ENCODE assay signal across 13 mouse cellular contexts in genomic region chr5:64345761-64346160, GRCm38 (mm10).
A peak's percentile ranks its signal among the peaks of the same experiment; 100 is the strongest.
DNase-seq lines count a peak whose midpoint lies in the region; ATAC-seq and TF ChIP-seq lines count a peak whose summit lies in the region.
"Had no signal": no experiment of that assay in that cellular context is flagged by ENCODE, and none has a peak within 500 bp of the region (broad histone marks: within the 10 kb centered on the region; RNA-seq: fewer than 3 reads in every experiment).

No protein-coding gene starts in this region.

- peak overlapping the region; percentile 59; the same call in 1 of the 2 replicates for H3K27ac ChIP-seq in forebrain, embryonic 12.5 days
- no peak overlapping the region for H3K27ac ChIP-seq in forebrain, embryonic 11.5 days (ENCODE audit: low read depth, low read length)
- peak overlapping the region; percentile 87 for H3K27ac ChIP-seq in kidney, postnatal 0 days
- peak overlapping the region; percentile 56 for H3K27ac ChIP-seq in liver, embryonic 15.5 days (replicated peaks)
- H3K27ac ChIP-seq in stomach, embryonic 14.5 days (ENCODE audit: low read length), result peak overlapping the region; percentile 81; the same call in 1 of the 2 replicates
- H3K27ac ChIP-seq in hindbrain, embryonic 13.5 days, result no peak overlapping the region
- H3K27ac ChIP-seq: liver, embryonic 14.5 days had no signal

- no peak overlapping the region for H3K4me2 ChIP-seq in forebrain, embryonic 12.5 days
- no peak overlapping the region for H3K4me2 ChIP-seq in forebrain, embryonic 11.5 days (ENCODE audit: low read depth, low read length, severe bottlenecking)
- H3K4me2 ChIP-seq in kidney, postnatal 0 days (ENCODE audit: low read length), result no peak overlapping the region
- H3K4me2 ChIP-seq in liver, embryonic 15.5 days, result no peak overlapping the region
- H3K4me2 ChIP-seq in stomach, embryonic 14.5 days (replicated peaks; ENCODE audit: low read depth, low read length), result no peak overlapping the region
- H3K4me2 ChIP-seq in hindbrain, embryonic 13.5 days, result no peak overlapping the region
- H3K4me2 ChIP-seq: heart, embryonic 11.5 days had no signal

- no peaks in the 10 kb centered on the region for H3K27me3 ChIP-seq in forebrain, embryonic 12.5 days
- no peaks in the 10 kb centered on the region for H3K27me3 ChIP-seq in forebrain, embryonic 11.5 days (ENCODE audit: control insufficient read depth, insufficient read depth, low read length)
- no peaks in the 10 kb centered on the region for H3K27me3 ChIP-seq in kidney, postnatal 0 days (ENCODE audit: insufficient read depth, low read length)
- no peaks in the 10 kb centered on the region for H3K27me3 ChIP-seq in liver, embryonic 15.5 days
- H3K27me3 ChIP-seq in stomach, embryonic 14.5 days (ENCODE audit: control insufficient read depth, insufficient read depth, low read length), result no peaks in the 10 kb centered on the region
- H3K27me3 ChIP-seq in hindbrain, embryonic 13.5 days, result no peaks in the 10 kb centered on the region

- 77% methylated on average over 7 of the region's 7 CpGs for whole genome bisulfite sequencing in forebrain, embryonic 12.5 days
- WGBS in forebrain, embryonic 11.5 days, result 86% methylated on average over 7 of the region's 7 CpGs
- 75% methylated on average over 7 of the region's 7 CpGs for WGBS in kidney, postnatal 0 days
- WGBS in liver, embryonic 15.5 days (ENCODE audit: insufficient replicate concordance), result 64% methylated on average over 7 of the region's 7 CpGs
- WGBS in stomach, embryonic 14.5 days, result 64% methylated on average over 7 of the region's 7 CpGs
- WGBS in hindbrain, embryonic 13.5 days, result 77% methylated on average over 7 of the region's 7 CpGs

- H3K4me1 ChIP-seq in forebrain, embryonic 12.5 days, result peaks cover 23% of the 10 kb centered on the region
- no peaks in the 10 kb centered on the region for H3K4me1 ChIP-seq in forebrain, embryonic 11.5 days (replicated peaks; ENCODE audit: control insufficient read depth, insufficient read depth, low read length)
- peaks cover 20% of the 10 kb centered on the region for H3K4me1 ChIP-seq in kidney, postnatal 0 days (replicated peaks; ENCODE audit: insufficient read depth, low read length)
- H3K4me1 ChIP-seq in liver, embryonic 15.5 days (replicated peaks), result peaks cover 22% of the 10 kb centered on the region
- H3K4me1 ChIP-seq in stomach, embryonic 14.5 days (ENCODE audit: control insufficient read depth, insufficient read depth, low read length), result peaks cover 8% of the 10 kb centered on the region
- peaks cover 26% of the 10 kb centered on the region for H3K4me1 ChIP-seq in hindbrain, embryonic 13.5 days (replicated peaks)

- H3K9ac ChIP-seq in forebrain, embryonic 12.5 days, result no peak overlapping the region
- no peak overlapping the region for H3K9ac ChIP-seq in forebrain, embryonic 11.5 days (ENCODE audit: low read length)
- H3K9ac ChIP-seq in kidney, postnatal 0 days (ENCODE audit: low read depth, low read length), result no peak overlapping the region
- H3K9ac ChIP-seq in liver, embryonic 15.5 days, result no peak overlapping the region
- no peak overlapping the region for H3K9ac ChIP-seq in stomach, embryonic 14.5 days (replicated peaks; ENCODE audit: low read depth, low read length)
- no peak overlapping the region for H3K9ac ChIP-seq in hindbrain, embryonic 13.5 days
- H3K9ac ChIP-seq: liver, embryonic 14.5 days had no signal

- no peaks in the 10 kb centered on the region for H3K9me3 ChIP-seq in forebrain, embryonic 12.5 days
- H3K9me3 ChIP-seq in forebrain, embryonic 11.5 days (ENCODE audit: control insufficient read depth, low read length), result no peaks in the 10 kb centered on the region
- H3K9me3 ChIP-seq in kidney, postnatal 0 days (replicated peaks; ENCODE audit: low read length), result no peaks in the 10 kb centered on the region
- no peaks in the 10 kb centered on the region for H3K9me3 ChIP-seq in liver, embryonic 15.5 days (replicated peaks)
- H3K9me3 ChIP-seq in stomach, embryonic 14.5 days (ENCODE audit: control insufficient read depth, low read depth, low read length), result no peaks in the 10 kb centered on the region
- no peaks in the 10 kb centered on the region for H3K9me3 ChIP-seq in hindbrain, embryonic 13.5 days

- ATAC-seq in forebrain, embryonic 12.5 days (ENCODE audit: low FRiP score), result no peak
- ATAC-seq in forebrain, embryonic 11.5 days (replicated peaks; ENCODE audit: low FRiP score), result no peak
- ATAC-seq in kidney, postnatal 0 days (replicated peaks; ENCODE audit: low FRiP score, low read depth), result no peak
- 0 out of 2 replicates have a peak, but pooled peaks have one; percentile 23 for ATAC-seq in liver, embryonic 15.5 days (ENCODE audit: insufficient read depth)
- ATAC-seq in stomach, embryonic 14.5 days (ENCODE audit: insufficient number of reproducible peaks, insufficient read depth, low FRiP score, low read depth), result no peak
- ATAC-seq in hindbrain, embryonic 13.5 days (ENCODE audit: low FRiP score), result no peak
- ATAC-seq: inflammation-experienced regulatory T-cells, adult 6 months had no signal

- H3K36me3 ChIP-seq in forebrain, embryonic 12.5 days (replicated peaks), result peaks cover 40% of the 10 kb centered on the region
- H3K36me3 ChIP-seq in forebrain, embryonic 11.5 days (ENCODE audit: control insufficient read depth, insufficient read depth, low read length), result no peaks in the 10 kb centered on the region
- H3K36me3 ChIP-seq in kidney, postnatal 0 days (ENCODE audit: insufficient read depth, low read length), result peaks cover 19% of the 10 kb centered on the region; the same call in 1 of the 2 replicates
- H3K36me3 ChIP-seq in liver, embryonic 15.5 days (replicated peaks), result 0 out of 2 replicates have a peak, but pooled peaks cover 3% of the 10 kb centered on the region
- peaks cover 13% of the 10 kb centered on the region for H3K36me3 ChIP-seq in stomach, embryonic 14.5 days (ENCODE audit: control insufficient read depth, insufficient read depth, low read length)
- H3K36me3 ChIP-seq in hindbrain, embryonic 13.5 days, result no peaks in the 10 kb centered on the region; the same call in 1 of the 2 replicates

- TF ChIP-seq CTCF in kidney, postnatal 0 days (IDR thresholded peaks at IDR 0.05; ENCODE audit: low read depth), result no peak

- no peak for DNase-seq in forebrain, embryonic 11.5 days (ENCODE audit: low spot score)
- DNase-seq in kidney, postnatal 0 days (ENCODE audit: low spot score), result no peak
- DNase-seq in kidney, postnatal 4 days, result no peak
- no peak for DNase-seq in left cerebral cortex, adult 8-10 months (ENCODE audit: low spot score in 2 of 2)
- DNase-seq: cerebellum, postnatal 14 days had no signal

- no peak overlapping the region for H3K4me3 ChIP-seq in forebrain, embryonic 12.5 days (replicated peaks)
- H3K4me3 ChIP-seq in forebrain, embryonic 11.5 days (ENCODE audit: low read depth, low read length), result no peak overlapping the region
- no peak overlapping the region for H3K4me3 ChIP-seq in kidney, postnatal 0 days (replicated peaks; ENCODE audit: low read depth, low read length)
- no peak overlapping the region for H3K4me3 ChIP-seq in liver, embryonic 15.5 days (replicated peaks)
- no peak overlapping the region for H3K4me3 ChIP-seq in stomach, embryonic 14.5 days (ENCODE audit: low read depth, low read length)
- no peak overlapping the region for H3K4me3 ChIP-seq in hindbrain, embryonic 13.5 days
- H3K4me3 ChIP-seq: left cerebral cortex, adult 2 months had no signal

Comparison
In these comparisons a context has a peak if more than half of its experiments do, and no peak if none do; other contexts are left out.
1. H3K27ac ChIP-seq: peak in forebrain, embryonic 12.5 days (single experiment), kidney, postnatal 0 days (single experiment), liver, embryonic 15.5 days (single experiment) and stomach, embryonic 14.5 days (single experiment); none in forebrain, embryonic 11.5 days (single experiment) and hindbrain, embryonic 13.5 days (single experiment).